Mouse (Mus musculus) olfactory bulb, adult 2 months (tissue): ENCODE data around the gene Cul1. TPM values are rescaled to one million over a fixed set of nuclear protein-coding genes. Genes with fewer than 3 reads are reported as not detected.
A peak's percentile ranks its signal among the peaks of the same experiment; 100 is the strongest.
"Not testable (repeated sequence)": the region's sequence is repeated elsewhere in the genome, so short reads cannot be mapped to it uniquely, and the experiment has no call there.

ENCODE experiments used
- H3K27ac ChIP-seq: fragments of 200-500 bp; 2 replicates; pipeline ENCODE4 v1.5.1; 2012; ENCODE audit warnings: low read depth, low read length; ENCODE audit not compliant: insufficient read depth
- H3K4me1 ChIP-seq: fragments of 200-500 bp; 2 replicates; pipeline ENCODE4 v1.6.1; 2012; ENCODE audit warnings: low read length; ENCODE audit not compliant: control insufficient read depth, insufficient read depth
- H3K4me3 ChIP-seq: fragments of 200-500 bp; 2 replicates; pipeline ENCODE4 v1.5.1; 2012; ENCODE audit warnings: mild to moderate bottlenecking, low read depth, low read length, moderate library complexity; ENCODE audit not compliant: insufficient read depth
- CTCF ChIP-seq: fragments of 200-500 bp; IDR thresholded peaks from 2 replicates; pipeline ENCODE4 v1.5.1; 2012; ENCODE audit warnings: low read depth, mild to moderate bottlenecking, low read length, moderate library complexity; ENCODE audit not compliant: insufficient read depth
- POLR2A ChIP-seq: fragments of 200-500 bp; IDR thresholded peaks from 2 replicates; pipeline ENCODE4 v1.6.1; 2012; ENCODE audit warnings: mild to moderate bottlenecking, low read depth, low read length, moderate library complexity; ENCODE audit not compliant: insufficient read depth
- WGBS: fragments of 180-500 bp; shearing (Covaris S2); methylation state at CpG from one replicate; pipeline ENCODE4 v1.1.7; 2018; 5-methylcytosine and 5-hydroxymethylcytosine counted together
- polyA plus RNA-seq: library from polyadenylated mRNA; stranded (reverse); fragments of >200 nt; gene quantifications from 2 replicates; pipeline ENCODE4 v1.2.4, GENCODE M21; 2012; ENCODE audit warnings: low replicate concordance; ENCODE audit not compliant: missing spikeins, insufficient read depth, insufficient read length

Cul1 gene
- polyA plus RNA-seq: 268 TPM in 1 of 2 replicates, not detected in the other

- H3K27ac ChIP-seq: peak within 1 kb of the TSS; percentile 90
- 43% methylated on average over 2 of the region's 2 CpGs for WGBS
- peak within 1 kb of the TSS; percentile 100 for H3K4me3 ChIP-seq
- H3K4me1 ChIP-seq: no peaks in the 10 kb centered on the region
- TF ChIP-seq CTCF: no peak
- TF ChIP-seq POLR2A: no peak
Observed at GRCm38 (mm10) chr6:47453098-47453497, at the start of gene Cul1. TSS of gene Cul1 (plus strand) at chr6:47453398.

- WGBS: 72% methylated on average over 11 of the region's 11 CpGs
- Histone ChIP-seq H3K4me3 (no peak overlapping the region), H3K27ac (no peak overlapping the region), H3K4me1 (no peaks in the 10 kb centered on the region)
- TF ChIP-seq CTCF (no peak), POLR2A (no peak)
Observed at GRCm38 (mm10) chr6:47404419-47405382, 48.5 kb upstream of the Cul1 start.

- 30% methylated on average over 4 of the region's 4 CpGs for WGBS
- no peak overlapping the region for H3K4me3 ChIP-seq
- no peak overlapping the region for H3K27ac ChIP-seq
- TF ChIP-seq POLR2A (no peak), CTCF (no peak)
- no peaks in the 10 kb centered on the region for H3K4me1 ChIP-seq
Observed at GRCm38 (mm10) chr6:47412886-47413606, 40.2 kb upstream of the Cul1 start.

GRCm38 (mm10) chr6:47413656-47414055 is 39.5 kb upstream of the Cul1 start:
- TF ChIP-seq CTCF (no peak), POLR2A (no peak)
- 70% methylated on average over 2 of the region's 2 CpGs for WGBS
- Histone ChIP-seq H3K4me3 (no peak overlapping the region), H3K27ac (no peak overlapping the region), H3K4me1 (no peaks in the 10 kb centered on the region)

- TF ChIP-seq POLR2A (no peak), CTCF (no peak)
- Histone ChIP-seq H3K27ac (no peak overlapping the region), H3K4me3 (no peak overlapping the region), H3K4me1 (no peaks in the 10 kb centered on the region)
- WGBS: 78% methylated on average over 3 of the region's 3 CpGs
Observed at GRCm38 (mm10) chr6:47418691-47419090, 34.5 kb upstream of the Cul1 start.

- no peak overlapping the region for H3K4me3 ChIP-seq
- H3K4me1 ChIP-seq: no peaks in the 10 kb centered on the region
- TF ChIP-seq POLR2A (no peak), CTCF (no peak)
- no peak overlapping the region for H3K27ac ChIP-seq
Observed at GRCm38 (mm10) chr6:47420156-47420555, 33.0 kb upstream of the Cul1 start.

- 46% methylated on average over 1 of the region's 1 CpGs for WGBS
- H3K4me1 ChIP-seq: no peaks in the 10 kb centered on the region
- no peak overlapping the region for H3K4me3 ChIP-seq
- TF ChIP-seq CTCF (no peak), POLR2A (no peak)
- no peak overlapping the region for H3K27ac ChIP-seq
Observed at GRCm38 (mm10) chr6:47421221-47421620, 32.0 kb upstream of the Cul1 start.

- TF ChIP-seq POLR2A (no peak), CTCF (no peak)
- 61% methylated on average over 1 of the region's 1 CpGs for WGBS
- Histone ChIP-seq H3K4me3 (no peak overlapping the region), H3K4me1 (no peaks in the 10 kb centered on the region), H3K27ac (no peak overlapping the region)
Observed at GRCm38 (mm10) chr6:47426136-47426535, 27.1 kb upstream of the Cul1 start.

- H3K27ac ChIP-seq, H3K4me1 ChIP-seq, H3K4me3 ChIP-seq: not testable (repeated sequence)
- 92% methylated on average over 4 of the region's 4 CpGs for WGBS
Observed at GRCm38 (mm10) chr6:47426556-47426955, 26.6 kb upstream of the Cul1 start.

- 89% methylated on average over 12 of the region's 12 CpGs for WGBS
- not testable (repeated sequence) for H3K4me1 ChIP-seq, H3K27ac ChIP-seq, H3K4me3 ChIP-seq
Observed at GRCm38 (mm10) chr6:47432795-47433194, 20.4 kb upstream of the Cul1 start.
